Mouse (Mus musculus) heart, embryonic 11.5 days (tissue): Measurements from ENCODE around the gene Ciart. TPM values are rescaled to one million over a fixed set of nuclear protein-coding genes. Genes with fewer than 3 reads are reported as not detected.
"Not testable (repeated sequence)": the region's sequence is repeated elsewhere in the genome, so short reads cannot be mapped to it uniquely, and the experiment has no call there.

Experiments used
- ATAC-seq: fragments of 200-750 bp; cut with Nextera tagmentation; replicated peaks from 2 replicates; pipeline ENCODE4 v1.8.0; 2017; ENCODE audit warnings: moderate library complexity; ENCODE audit not compliant: insufficient number of reproducible peaks, low FRiP score, low TSS enrichment
- H3K27ac ChIP-seq: fragments of 300-500 bp; sonication (generic); 2 replicates; pipeline ENCODE4 v1.5.1; 2014; ENCODE audit warnings: mild to moderate bottlenecking, low read depth, low read length
- H3K27me3 ChIP-seq: fragments of 300-500 bp; sonication (generic); 2 replicates; pipeline ENCODE4 v1.6.1; 2014; ENCODE audit warnings: mild to moderate bottlenecking, low read length, mixed read lengths; ENCODE audit not compliant: control insufficient read depth, insufficient read depth
- H3K36me3 ChIP-seq: fragments of 300-500 bp; sonication (generic); 2 replicates; pipeline ENCODE4 v1.6.1; 2014; ENCODE audit warnings: mild to moderate bottlenecking, low read length, moderate library complexity, mixed read lengths; ENCODE audit not compliant: control insufficient read depth, insufficient read depth
- H3K4me1 ChIP-seq: fragments of 300-500 bp; sonication (generic); 2 replicates; pipeline ENCODE4 v1.6.1; 2014; ENCODE audit warnings: low read length; ENCODE audit not compliant: control insufficient read depth, insufficient read depth
- H3K4me2 ChIP-seq: fragments of 300-500 bp; sonication (generic); 2 replicates; pipeline ENCODE4 v1.6.1; 2014; ENCODE audit warnings: mild to moderate bottlenecking, moderate library complexity
- H3K4me3 ChIP-seq: fragments of 300-500 bp; sonication (generic); 2 replicates; pipeline ENCODE4 v1.5.1; 2014; ENCODE audit warnings: low read depth, low read length
- H3K9ac ChIP-seq: fragments of 300-500 bp; sonication (generic); 2 replicates; pipeline ENCODE4 v1.6.1; 2014; ENCODE audit warnings: mild to moderate bottlenecking, low read depth, low read length, moderate library complexity
- H3K9me3 ChIP-seq: fragments of 300-500 bp; sonication (generic); replicated peaks from 2 replicates; pipeline ENCODE4 v1.6.1; 2016; ENCODE audit warnings: low read length; ENCODE audit not compliant: control insufficient read depth
- WGBS: fragments of 180-500 bp; shearing (Covaris S2); extraction: QIAGEN DNeasy Blood & Tissue Kit; methylation state at CpG from one replicate; pipeline ENCODE4 v1.1.7; 2014; ENCODE audit not compliant: insufficient replicate concordance; 5-methylcytosine and 5-hydroxymethylcytosine counted together
- polyA plus RNA-seq: library from polyadenylated mRNA; unstranded; fragments of >200 nt; fragmentation: Nextera tagmentation; extraction: Ambion mirVana; gene quantifications from 2 replicates; pipeline ENCODE4 v1.2.1, GENCODE M21; 2014

The Ciart gene
- polyA plus RNA-seq, 1 experiment from 2014 or later, result 7.1 TPM

DNA sequence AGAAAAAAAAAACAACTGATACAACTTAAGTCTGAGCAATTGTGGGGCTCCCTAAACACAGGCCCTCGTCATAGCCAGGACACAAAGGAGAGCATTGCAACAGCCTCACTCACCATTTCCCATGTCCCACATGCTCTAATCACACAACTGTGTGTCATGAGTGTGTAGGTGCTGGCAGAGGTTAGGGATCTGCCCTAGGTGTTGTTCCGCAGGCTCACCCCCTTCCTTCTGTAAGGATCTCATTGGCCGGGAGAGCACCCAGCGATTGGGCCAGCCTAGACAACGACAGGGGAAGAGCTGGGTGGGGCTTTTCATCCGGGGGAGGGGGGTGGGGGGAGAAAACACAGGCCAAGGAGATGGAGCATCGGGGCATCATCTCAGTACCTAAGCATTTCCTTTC lies 18.5 kb downstream of the Ciart start:
- no peaks in the 10 kb centered on the region for H3K27me3 ChIP-seq
- ATAC-seq, result no peak
- H3K9me3 ChIP-seq, result no peaks in the 10 kb centered on the region
- H3K4me3 ChIP-seq, result no peak overlapping the region
- 62% methylated on average over 7 of the region's 7 CpGs for WGBS
- H3K4me2 ChIP-seq, result no peak overlapping the region
- no peak overlapping the region for H3K9ac ChIP-seq
- no peak overlapping the region for H3K27ac ChIP-seq
- no peaks in the 10 kb centered on the region for H3K4me1 ChIP-seq
- H3K36me3 ChIP-seq, result peaks cover 13% of the 10 kb centered on the region; the same call in 1 of the 2 replicates

- whole genome bisulfite sequencing, result 43% methylated on average over 2 of the region's 2 CpGs
- Histone ChIP-seq H3K27ac (no peak overlapping the region), H3K4me2 (no peak overlapping the region), H3K9ac (no peak overlapping the region), H3K27me3 (no peaks in the 10 kb centered on the region), H3K4me1 (no peaks in the 10 kb centered on the region), H3K9me3 (no peaks in the 10 kb centered on the region), H3K4me3 (no peak overlapping the region), H3K36me3 (peaks cover 8% of the 10 kb centered on the region; the same call in 1 of the 2 replicates)
- ATAC-seq, result no peak
Measured at GRCm38 (mm10) chr3:95861796-95862195, 20.3 kb downstream of the Ciart start.

- H3K9me3 ChIP-seq, result no peaks in the 10 kb centered on the region
- ATAC-seq, result no peak
- no peak overlapping the region for H3K4me2 ChIP-seq
- no peak overlapping the region for H3K4me3 ChIP-seq
- H3K4me1 ChIP-seq, result no peaks in the 10 kb centered on the region
- H3K9ac ChIP-seq, result no peak overlapping the region
- H3K36me3 ChIP-seq, result peaks cover 8% of the 10 kb centered on the region; the same call in 1 of the 2 replicates
- no peaks in the 10 kb centered on the region for H3K27me3 ChIP-seq
- WGBS, result 69% methylated on average over 10 of the region's 10 CpGs
- no peak overlapping the region for H3K27ac ChIP-seq
Measured at GRCm38 (mm10) chr3:95861216-95861615, 20.8 kb downstream of the Ciart start.

DNA sequence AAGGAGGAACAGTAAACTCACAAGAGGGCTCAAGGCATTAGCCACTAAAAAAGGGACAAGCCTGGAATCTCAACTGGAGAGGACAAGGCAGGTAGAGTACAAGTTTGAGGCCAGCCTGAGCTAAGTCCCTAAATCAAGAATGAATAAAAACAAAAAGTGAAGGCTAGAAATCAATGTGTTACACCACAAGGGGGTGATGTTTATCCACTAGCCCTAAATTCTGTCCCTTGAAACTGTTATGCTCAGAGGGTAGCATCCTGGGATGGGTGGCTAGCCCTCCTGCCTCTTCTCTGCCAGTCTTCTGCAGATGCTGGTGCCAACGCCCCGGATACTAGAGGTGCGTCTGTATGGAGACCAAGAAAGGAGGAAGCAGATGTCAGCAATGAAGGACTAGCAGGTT lies 21.7 kb downstream of the Ciart start:
- Histone ChIP-seq H3K27me3 (no peaks in the 10 kb centered on the region), H3K9me3 (no peaks in the 10 kb centered on the region), H3K36me3 (peaks cover 8% of the 10 kb centered on the region; the same call in 1 of the 2 replicates), H3K4me3 (no peak overlapping the region), H3K4me2 (no peak overlapping the region), H3K4me1 (no peaks in the 10 kb centered on the region), H3K9ac (no peak overlapping the region), H3K27ac (no peak overlapping the region)
- ATAC-seq, result no peak
- 80% methylated on average over 3 of the region's 3 CpGs for WGBS

DNA sequence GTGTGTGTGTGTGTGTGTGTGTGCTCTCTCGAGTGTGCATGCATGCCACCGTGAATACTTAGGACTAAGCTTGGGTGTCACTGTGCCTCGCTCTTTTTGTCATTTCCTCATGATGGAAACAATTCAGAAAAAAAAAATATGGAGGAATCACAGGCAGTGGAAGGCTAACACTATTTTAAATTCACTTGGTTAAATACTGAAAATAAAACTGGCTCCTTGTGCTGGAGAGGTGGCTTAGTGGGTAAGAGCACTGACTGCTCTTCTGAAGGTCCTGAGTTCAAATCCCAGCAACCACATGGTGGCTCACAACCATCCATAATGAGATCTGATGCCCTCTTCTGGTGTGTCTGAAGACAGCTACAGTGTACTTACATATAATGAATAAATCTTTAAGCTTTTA lies 23.8 kb downstream of the Ciart start:
- H3K27ac ChIP-seq, H3K4me1 ChIP-seq, H3K27me3 ChIP-seq, ATAC-seq, H3K4me2 ChIP-seq, H3K36me3 ChIP-seq, H3K9ac ChIP-seq, H3K4me3 ChIP-seq, H3K9me3 ChIP-seq: not testable (repeated sequence)
- 76% methylated on average over 3 of the region's 3 CpGs for WGBS

GRCm38 (mm10) chr3:95857050-95857449 lies 25.0 kb downstream of the Ciart start:
- ATAC-seq, result not testable (repeated sequence)

DNA sequence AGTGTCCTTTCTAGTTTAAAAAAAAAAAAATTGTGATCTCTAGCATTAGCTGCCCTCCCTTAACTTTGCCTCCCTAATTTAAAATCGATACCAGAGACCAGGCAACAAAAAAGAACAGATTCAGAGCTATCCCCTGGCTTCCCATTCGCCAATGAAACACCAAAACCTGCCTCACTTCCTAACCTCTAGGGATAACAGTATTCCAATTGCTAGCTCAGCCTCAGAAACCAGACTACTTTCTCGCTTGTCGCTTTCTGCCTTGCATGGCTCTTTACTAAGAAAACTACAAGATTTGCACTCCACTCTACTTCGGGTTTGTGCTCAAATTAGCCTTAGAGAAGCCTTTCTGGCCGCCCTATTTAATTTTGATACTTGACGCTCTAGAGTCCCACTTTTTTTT lies 25.9 kb downstream of the Ciart start:
- H3K27me3 ChIP-seq, result no peaks in the 10 kb centered on the region
- ATAC-seq, result no peak
- H3K9me3 ChIP-seq, result no peaks in the 10 kb centered on the region
- H3K4me2 ChIP-seq, result peak overlapping the region; percentile 74
- peaks cover 7% of the 10 kb centered on the region; the same call in 1 of the 2 replicates for H3K4me1 ChIP-seq
- H3K36me3 ChIP-seq, result peaks cover 14% of the 10 kb centered on the region
- peak overlapping the region; percentile 42 for H3K27ac ChIP-seq
- peak overlapping the region; percentile 89 for H3K9ac ChIP-seq
- H3K4me3 ChIP-seq, result peak overlapping the region; percentile 88
- 28% methylated on average over 7 of the region's 7 CpGs for WGBS

More at GRCm38 (mm10) chr3:95857050-95857449, 25.0 kb downstream of the Ciart start:
- H3K36me3 ChIP-seq, result peaks cover 10% of the 10 kb centered on the region
- not testable (repeated sequence) for H3K4me3 ChIP-seq, H3K9ac ChIP-seq, H3K9me3 ChIP-seq, H3K4me2 ChIP-seq, H3K27ac ChIP-seq, H3K27me3 ChIP-seq, H3K4me1 ChIP-seq
- 86% methylated on average over 1 of the region's 1 CpGs for WGBS

- under 1% methylated on average over 56 of the region's 56 CpGs for WGBS
- Histone ChIP-seq H3K36me3 (peaks cover 14% of the 10 kb centered on the region), H3K4me3 (peak within 1 kb of the TSS; percentile 88), H3K27ac (peak within 1 kb of the TSS; percentile 60), H3K4me2 (peak within 1 kb of the TSS; percentile 74), H3K9me3 (no peaks in the 10 kb centered on the region), H3K4me1 (peaks cover 11% of the 10 kb centered on the region; the same call in 1 of the 2 replicates), H3K27me3 (no peaks in the 10 kb centered on the region), H3K9ac (peak within 1 kb of the TSS; percentile 89)
- ATAC-seq, result peak; percentile 96
Measured at GRCm38 (mm10) chr3:95855502-95856089, 26.5 kb downstream of the Ciart start, which contains the start of gene Prpf3. TSS of gene Prpf3 (minus strand) at chr3:95855885.

- no peak for ATAC-seq
- H3K4me1 ChIP-seq, result peaks cover 11% of the 10 kb centered on the region; the same call in 1 of the 2 replicates
- WGBS, result 86% methylated on average over 8 of the region's 8 CpGs
Measured at GRCm38 (mm10) chr3:95851317-95851716, 30.7 kb downstream of the Ciart start.

More at GRCm38 (mm10) chr3:95851317-95851716, 30.7 kb downstream of the Ciart start:
- no peaks in the 10 kb centered on the region for H3K27me3 ChIP-seq
- no peaks in the 10 kb centered on the region for H3K9me3 ChIP-seq
- H3K4me2 ChIP-seq, result no peak overlapping the region
- no peak overlapping the region for H3K9ac ChIP-seq
- H3K36me3 ChIP-seq, result peaks cover 42% of the 10 kb centered on the region
- H3K4me3 ChIP-seq, result no peak overlapping the region
- H3K27ac ChIP-seq, result no peak overlapping the region
